Mouse (Mus musculus): ENCODE results near the gene Olfr1410. TPM values are rescaled to one million over a fixed set of nuclear protein-coding genes. Genes with fewer than 3 reads are reported as not detected.

Gene Olfr1410
- polyA plus RNA-seq, 1 experiment from 2014 or later: not detected

- Histone ChIP-seq H3K27me3 (ENCODE audit: control insufficient read depth, insufficient read depth, low read depth, low read length) (no peaks in the 10 kb centered on the region), H3K27ac (ENCODE audit: low read length) (no peak overlapping the region), H3K4me2 (ENCODE audit: low read length) (no peak overlapping the region), H3K9ac (ENCODE audit: low read depth, low read length) (no peak overlapping the region), H3K9me3 (replicated peaks; ENCODE audit: control insufficient read depth, low read length, poor library complexity, severe bottlenecking) (no peaks in the 10 kb centered on the region), H3K36me3 (ENCODE audit: control insufficient read depth, insufficient read depth, low read length) (peaks cover 16% of the 10 kb centered on the region), H3K4me3 (ENCODE audit: low read depth, low read length) (no peak overlapping the region), H3K4me1 (ENCODE audit: control insufficient read depth, insufficient read depth, low read length) (peaks cover 9% of the 10 kb centered on the region)
- ATAC-seq: no peak
- WGBS: 91% methylated on average over 8 of the region's 8 CpGs
Measured at GRCm38 (mm10) chr1:92636015-92636414, 30.4 kb downstream of the Olfr1410 start.

- Histone ChIP-seq H3K27me3 (ENCODE audit: control insufficient read depth, insufficient read depth, low read depth, low read length) (no peaks in the 10 kb centered on the region), H3K9ac (ENCODE audit: low read depth, low read length) (no peak overlapping the region), H3K9me3 (replicated peaks; ENCODE audit: control insufficient read depth, low read length, poor library complexity, severe bottlenecking) (no peaks in the 10 kb centered on the region), H3K4me2 (ENCODE audit: low read length) (no peak overlapping the region), H3K4me1 (ENCODE audit: control insufficient read depth, insufficient read depth, low read length) (peaks cover 12% of the 10 kb centered on the region), H3K4me3 (ENCODE audit: low read depth, low read length) (no peak overlapping the region), H3K36me3 (ENCODE audit: control insufficient read depth, insufficient read depth, low read length) (peaks cover 16% of the 10 kb centered on the region), H3K27ac (ENCODE audit: low read length) (no peak overlapping the region)
- WGBS: 96% methylated on average over 11 of the region's 11 CpGs
- no peak for ATAC-seq
Measured at GRCm38 (mm10) chr1:92636676-92637075, 31.1 kb downstream of the Olfr1410 start.

DNA sequence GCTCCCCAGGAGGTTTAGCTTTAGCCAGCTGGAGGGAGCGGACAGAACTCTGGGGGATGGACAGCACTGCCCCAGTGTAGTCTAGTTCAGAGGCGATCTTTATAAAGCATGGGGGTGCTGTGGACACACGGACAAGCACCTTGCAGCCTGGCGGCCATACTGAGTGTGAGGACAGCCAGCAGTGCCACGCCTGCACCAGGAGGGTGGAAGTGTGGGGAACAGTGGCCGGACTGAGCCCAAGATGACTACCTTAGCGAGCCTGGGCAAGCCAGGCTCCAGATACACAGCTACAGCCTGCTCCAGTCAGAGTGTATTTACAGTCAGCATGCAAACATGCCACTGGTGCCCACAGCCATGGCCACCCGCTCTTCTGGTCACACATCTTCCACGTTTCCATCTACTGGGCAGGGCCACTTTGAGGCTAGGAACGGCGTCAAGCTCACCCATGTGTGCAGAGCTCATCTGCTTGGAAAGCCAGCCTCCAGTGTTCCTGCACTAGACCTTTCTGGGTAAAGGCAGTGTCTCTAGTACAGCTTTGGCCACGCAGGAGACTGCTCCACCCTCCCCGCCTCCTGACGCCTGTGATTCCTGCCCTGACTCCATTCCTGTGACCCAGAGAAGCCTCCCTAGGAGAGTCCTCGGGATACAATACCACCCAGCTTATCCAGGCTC is 32.1 kb downstream of the Olfr1410 start:
- no peak overlapping the region for H3K27ac ChIP-seq (ENCODE audit: low read length)
- no peak overlapping the region for H3K9ac ChIP-seq (ENCODE audit: low read depth, low read length)
- H3K4me2 ChIP-seq (ENCODE audit: low read length): no peak overlapping the region
- H3K27me3 ChIP-seq (ENCODE audit: control insufficient read depth, insufficient read depth, low read depth, low read length): no peaks in the 10 kb centered on the region
- H3K4me3 ChIP-seq (ENCODE audit: low read depth, low read length): no peak overlapping the region
- ATAC-seq: no peak
- peaks cover 16% of the 10 kb centered on the region for H3K36me3 ChIP-seq (ENCODE audit: control insufficient read depth, insufficient read depth, low read length)
- H3K4me1 ChIP-seq (ENCODE audit: control insufficient read depth, insufficient read depth, low read length): peaks cover 17% of the 10 kb centered on the region
- WGBS: 89% methylated on average over 15 of the region's 15 CpGs
- H3K9me3 ChIP-seq (replicated peaks; ENCODE audit: control insufficient read depth, low read length, poor library complexity, severe bottlenecking): no peaks in the 10 kb centered on the region

DNA sequence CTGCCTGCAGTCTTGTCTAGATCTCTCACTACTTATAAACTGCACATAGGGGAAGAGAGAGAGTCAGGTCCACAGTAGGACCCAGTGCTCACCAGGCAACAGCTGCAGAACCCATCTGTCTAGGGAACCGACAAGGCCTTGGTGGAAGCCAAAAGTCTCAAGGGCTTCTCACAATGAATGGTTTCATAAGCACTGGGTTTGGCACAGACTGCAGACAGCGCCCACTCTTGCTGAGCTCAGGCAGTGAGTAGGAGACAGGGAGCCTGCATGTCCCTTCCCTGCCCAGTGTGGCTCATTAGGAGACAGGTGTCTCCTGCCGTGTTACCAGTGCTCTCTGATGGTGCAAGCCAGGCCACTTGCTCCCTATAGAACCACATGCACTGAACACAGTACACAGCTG is 32.6 kb downstream of the Olfr1410 start:
- Histone ChIP-seq H3K4me2 (ENCODE audit: low read length) (no peak overlapping the region), H3K4me3 (ENCODE audit: low read depth, low read length) (no peak overlapping the region), H3K27ac (ENCODE audit: low read length) (no peak overlapping the region), H3K9me3 (replicated peaks; ENCODE audit: control insufficient read depth, low read length, poor library complexity, severe bottlenecking) (no peaks in the 10 kb centered on the region), H3K27me3 (ENCODE audit: control insufficient read depth, insufficient read depth, low read depth, low read length) (no peaks in the 10 kb centered on the region), H3K36me3 (ENCODE audit: control insufficient read depth, insufficient read depth, low read length) (peaks cover 16% of the 10 kb centered on the region), H3K4me1 (ENCODE audit: control insufficient read depth, insufficient read depth, low read length) (peaks cover 19% of the 10 kb centered on the region), H3K9ac (ENCODE audit: low read depth, low read length) (no peak overlapping the region)
- no peak for ATAC-seq
- 93% methylated on average over 3 of the region's 3 CpGs for WGBS

DNA sequence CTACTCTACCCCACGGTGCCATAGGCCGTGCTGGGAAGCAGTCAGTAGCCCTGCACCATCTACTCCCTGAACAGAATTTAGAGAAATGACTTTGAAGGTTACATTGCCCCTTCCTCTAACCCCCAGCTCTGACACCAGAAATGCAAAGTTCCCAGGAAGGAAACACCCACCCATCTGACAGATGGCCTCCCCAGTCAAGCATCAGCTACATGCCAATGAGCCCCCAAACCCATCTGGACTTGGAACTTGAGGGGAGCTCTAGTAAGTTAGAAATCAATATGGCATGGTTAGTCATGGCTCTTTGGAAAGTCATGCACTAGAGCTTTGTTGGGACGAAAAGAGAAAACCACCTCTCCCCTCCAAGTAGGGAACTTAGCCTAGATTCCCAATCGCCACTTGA is 33.2 kb downstream of the Olfr1410 start:
- Histone ChIP-seq H3K9me3 (replicated peaks; ENCODE audit: control insufficient read depth, low read length, poor library complexity, severe bottlenecking) (no peaks in the 10 kb centered on the region), H3K36me3 (ENCODE audit: control insufficient read depth, insufficient read depth, low read length) (peaks cover 16% of the 10 kb centered on the region), H3K4me3 (ENCODE audit: low read depth, low read length) (no peak overlapping the region), H3K4me1 (ENCODE audit: control insufficient read depth, insufficient read depth, low read length) (peaks cover 19% of the 10 kb centered on the region), H3K9ac (ENCODE audit: low read depth, low read length) (no peak overlapping the region), H3K4me2 (ENCODE audit: low read length) (no peak overlapping the region), H3K27me3 (ENCODE audit: control insufficient read depth, insufficient read depth, low read depth, low read length) (no peaks in the 10 kb centered on the region), H3K27ac (ENCODE audit: low read length) (no peak overlapping the region)
- 96% methylated on average over 4 of the region's 4 CpGs for WGBS
- ATAC-seq: no peak

GRCm38 (mm10) chr1:92640393-92640792 is 34.8 kb downstream of the Olfr1410 start:
- Histone ChIP-seq H3K27me3 (ENCODE audit: control insufficient read depth, insufficient read depth, low read depth, low read length) (no peaks in the 10 kb centered on the region), H3K9ac (ENCODE audit: low read depth, low read length) (0 out of 2 replicates have a peak overlapping the region, but pooled peaks have one; percentile 12), H3K27ac (ENCODE audit: low read length) (no peak overlapping the region), H3K4me3 (ENCODE audit: low read depth, low read length) (peak overlapping the region; percentile 87; the same call in 1 of the 2 replicates), H3K36me3 (ENCODE audit: control insufficient read depth, insufficient read depth, low read length) (peaks cover 16% of the 10 kb centered on the region), H3K9me3 (replicated peaks; ENCODE audit: control insufficient read depth, low read length, poor library complexity, severe bottlenecking) (no peaks in the 10 kb centered on the region), H3K4me2 (ENCODE audit: low read length) (peak overlapping the region; percentile 95), H3K4me1 (ENCODE audit: control insufficient read depth, insufficient read depth, low read length) (peaks cover 19% of the 10 kb centered on the region)
- WGBS: 94% methylated on average over 6 of the region's 6 CpGs
- ATAC-seq: no peak

DNA sequence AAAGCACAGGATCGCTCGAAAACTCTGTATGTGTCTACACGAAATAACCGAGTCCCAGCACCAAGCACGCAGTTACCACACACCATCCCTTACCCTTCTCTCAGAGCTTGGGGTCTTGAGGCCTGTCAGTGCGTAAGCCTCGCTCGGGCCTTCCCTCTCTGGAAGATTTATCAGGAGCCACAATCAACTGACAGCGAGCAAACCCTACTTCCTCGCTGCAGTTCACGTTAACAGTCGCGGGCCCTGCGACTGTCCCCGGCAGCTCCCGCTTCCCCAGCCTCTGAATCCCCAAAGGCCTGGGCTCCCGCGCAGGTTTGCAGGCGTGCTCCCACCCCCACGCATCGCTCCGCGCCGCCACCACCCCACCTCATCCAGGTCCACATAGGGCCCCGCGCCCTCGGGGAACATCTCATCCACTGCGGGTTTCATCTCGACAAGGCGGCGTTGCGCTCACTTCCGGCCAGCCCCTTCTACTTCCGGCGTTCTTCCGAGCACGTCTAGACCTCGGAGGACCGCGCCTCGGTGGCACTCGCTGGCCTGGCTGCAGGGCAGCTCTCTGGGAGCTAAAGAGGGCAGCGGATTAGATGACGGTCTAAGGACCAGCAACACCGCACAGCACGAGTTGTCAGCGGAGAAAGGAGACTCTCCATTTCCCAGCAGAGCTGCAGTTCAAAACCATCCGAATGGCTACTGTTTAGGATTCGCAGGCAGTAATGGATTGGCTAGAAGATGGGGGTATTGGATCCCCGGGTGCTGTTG is 36.1 kb downstream of the Olfr1410 start, which contains the start of gene Cops9:
Cops9 (minus strand) TSS at position 472 of the 759 bp plus-strand sequence.
- H3K4me3 ChIP-seq (ENCODE audit: low read depth, low read length): peak within 1 kb of the TSS; percentile 87
- no peaks in the 10 kb centered on the region for H3K27me3 ChIP-seq (ENCODE audit: control insufficient read depth, insufficient read depth, low read depth, low read length)
- 2% methylated on average over 50 of the region's 50 CpGs for WGBS
- peak; percentile 95 for ATAC-seq
- peaks cover 19% of the 10 kb centered on the region for H3K4me1 ChIP-seq (ENCODE audit: control insufficient read depth, insufficient read depth, low read length)
- H3K9ac ChIP-seq (ENCODE audit: low read depth, low read length): peak within 1 kb of the TSS; percentile 97
- peak within 1 kb of the TSS; percentile 95 for H3K4me2 ChIP-seq (ENCODE audit: low read length)
- H3K36me3 ChIP-seq (ENCODE audit: control insufficient read depth, insufficient read depth, low read length): peaks cover 8% of the 10 kb centered on the region
- no peaks in the 10 kb centered on the region for H3K9me3 ChIP-seq (replicated peaks; ENCODE audit: control insufficient read depth, low read length, poor library complexity, severe bottlenecking)
- peak within 1 kb of the TSS; percentile 83 for H3K27ac ChIP-seq (ENCODE audit: low read length)

DNA sequence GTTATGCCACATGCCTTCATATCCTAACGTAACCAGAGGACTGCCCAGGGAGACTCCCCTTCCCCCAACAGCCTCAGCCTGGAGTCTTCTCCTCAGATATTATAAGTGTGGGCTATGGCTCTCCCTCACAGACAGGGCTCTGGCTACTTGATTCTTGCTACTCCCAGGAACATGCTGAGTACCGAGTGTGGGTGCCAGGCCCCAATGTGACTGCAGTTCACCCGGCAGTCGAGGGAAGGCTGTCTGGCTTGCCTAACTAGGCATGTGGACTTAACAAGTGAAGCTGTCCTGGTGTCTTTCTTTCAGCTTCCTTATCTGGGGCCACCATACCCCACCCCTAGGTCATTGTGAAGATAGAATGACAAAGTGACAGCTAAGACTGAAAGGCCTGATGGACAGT is 38.1 kb downstream of the Olfr1410 start:
- no peak overlapping the region for H3K4me2 ChIP-seq (ENCODE audit: low read length)
- no peaks in the 10 kb centered on the region for H3K9me3 ChIP-seq (replicated peaks; ENCODE audit: control insufficient read depth, low read length, poor library complexity, severe bottlenecking)
- ATAC-seq: no peak
- H3K9ac ChIP-seq (ENCODE audit: low read depth, low read length): no peak overlapping the region
- no peaks in the 10 kb centered on the region for H3K36me3 ChIP-seq (ENCODE audit: control insufficient read depth, insufficient read depth, low read length)
- no peak overlapping the region for H3K4me3 ChIP-seq (ENCODE audit: low read depth, low read length)
- 84% methylated on average over 4 of the region's 4 CpGs for WGBS
- H3K27me3 ChIP-seq (ENCODE audit: control insufficient read depth, insufficient read depth, low read depth, low read length): no peaks in the 10 kb centered on the region
- H3K27ac ChIP-seq (ENCODE audit: low read length): no peak overlapping the region
- H3K4me1 ChIP-seq (ENCODE audit: control insufficient read depth, insufficient read depth, low read length): peaks cover 19% of the 10 kb centered on the region

DNA sequence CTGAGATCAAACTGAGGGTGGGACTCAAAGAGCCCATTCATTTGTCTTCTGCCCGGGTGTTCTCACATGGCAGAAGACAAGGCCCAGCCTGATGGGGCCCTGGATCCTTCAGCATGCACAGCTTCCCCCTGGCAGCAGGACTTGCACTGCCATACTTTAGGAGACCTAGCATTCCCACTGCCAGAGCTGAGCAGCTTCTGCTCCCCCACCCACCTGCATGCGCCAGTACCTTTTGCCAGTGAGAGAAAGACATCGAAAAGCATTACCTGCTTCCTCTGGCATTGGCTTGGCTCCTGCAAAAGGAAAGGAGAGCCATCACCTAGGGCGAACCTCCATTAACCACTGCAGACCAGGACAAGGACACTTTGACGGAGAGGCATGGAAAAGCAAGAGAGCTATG is 39.3 kb downstream of the Olfr1410 start:
- Histone ChIP-seq H3K27ac (ENCODE audit: low read length) (no peak overlapping the region), H3K27me3 (ENCODE audit: control insufficient read depth, insufficient read depth, low read depth, low read length) (no peaks in the 10 kb centered on the region), H3K36me3 (ENCODE audit: control insufficient read depth, insufficient read depth, low read length) (no peaks in the 10 kb centered on the region), H3K4me3 (ENCODE audit: low read depth, low read length) (no peak overlapping the region), H3K9me3 (replicated peaks; ENCODE audit: control insufficient read depth, low read length, poor library complexity, severe bottlenecking) (no peaks in the 10 kb centered on the region), H3K4me1 (ENCODE audit: control insufficient read depth, insufficient read depth, low read length) (peaks cover 19% of the 10 kb centered on the region), H3K4me2 (ENCODE audit: low read length) (no peak overlapping the region), H3K9ac (ENCODE audit: low read depth, low read length) (no peak overlapping the region)
- WGBS: 76% methylated on average over 5 of the region's 5 CpGs
- no peak for ATAC-seq

Measured in midbrain, embryonic 16.5 days (tissue).